Mouse (Mus musculus): ENCODE results near the gene Tmem201. TPM values are rescaled to one million over a fixed set of nuclear protein-coding genes. Genes with fewer than 3 reads are reported as not detected.

Tmem201 gene
- total RNA-seq (2021) = 10 to 100 TPM; 37.2 to 51.0 TPM
- long read RNA-seq, experiment 1, full-length matches to known transcripts = 86 of 110 reads
- long read RNA-seq, experiment 1, partial matches to known transcripts = 20 of 110 reads
- long read RNA-seq, experiment 1, other reads (novel, unspliced or antisense) = 4 of 110 reads
- long read RNA-seq, experiment 2, transcript Tmem201-202 (6 exons, 3,620 nt) = major isoform, 72 of 104 reads
- long read RNA-seq, experiment 2, partial matches to known transcripts = 7 of 104 reads
- long read RNA-seq, experiment 2, other reads (novel, unspliced or antisense) = 22 of 104 reads

DNA sequence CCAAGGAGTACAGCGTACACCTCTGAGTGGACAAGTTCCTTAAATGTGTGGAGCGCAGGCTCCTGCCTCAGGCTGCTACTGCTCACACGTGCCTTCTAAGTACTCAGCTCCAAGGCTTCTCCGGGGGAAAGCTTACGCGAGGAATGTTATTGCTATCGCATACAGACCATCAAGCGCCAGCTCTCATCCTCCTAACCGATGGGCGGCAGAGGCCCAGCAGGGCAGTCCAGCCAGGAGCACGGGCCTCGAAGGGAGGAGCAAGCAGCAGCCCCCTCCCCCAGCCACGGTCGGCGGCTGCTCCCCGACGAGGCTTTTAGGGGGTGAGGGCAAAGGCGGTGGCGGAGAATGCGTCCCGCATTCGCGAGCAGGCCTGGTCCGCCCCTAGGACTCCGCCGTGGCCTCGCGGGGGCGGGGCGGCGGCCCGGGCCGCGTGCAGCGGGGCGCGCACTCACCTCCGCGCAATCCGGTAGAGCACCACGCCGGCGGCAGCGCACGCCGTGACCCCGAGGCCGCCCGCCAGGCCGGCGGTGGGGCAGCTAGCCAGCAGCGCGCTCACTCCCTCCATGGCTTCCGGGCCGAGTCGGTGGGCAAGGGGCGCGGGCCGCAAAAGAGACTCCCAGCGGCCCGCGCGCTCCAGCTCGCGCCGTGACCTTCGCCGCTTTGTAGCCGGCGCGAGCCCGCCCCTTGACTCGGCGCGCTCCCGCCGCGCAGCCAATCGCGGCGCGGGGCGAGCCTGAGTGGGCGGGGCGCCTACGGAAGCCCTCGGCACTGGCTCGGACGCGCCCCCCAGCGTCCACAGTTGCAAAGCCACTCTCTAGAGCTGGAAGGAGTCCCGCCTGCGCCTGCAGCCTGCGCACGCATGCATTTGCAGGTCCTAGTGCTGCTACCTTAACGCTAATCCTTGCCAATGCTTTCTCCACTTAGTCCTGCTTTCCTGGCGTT, at the start of gene Tmem201:
Gene Tmem201, minus strand, starts transcription at position 662 of the 942 bp plus-strand sequence.
- DNase-seq = peak; percentile 97
- H3K4me3 ChIP-seq = peak within 1 kb of the TSS; percentile 89
- peak within 1 kb of the TSS; percentile 94 for H3K27ac ChIP-seq
- intact Hi-C loops (cut with DNase I) = loop anchor here (5.0 kb wide), 1 partner anchor 220 kb away; the partner anchor contains the start of gene Ctnnbip1
- TF ChIP-seq CTCF (IDR thresholded peaks at IDR 0.05) = peak; percentile 99

GRCm38 (mm10) chr4:149784901-149785300, 47.1 kb upstream of the Tmem201 start:
- Histone ChIP-seq H3K27ac (no peak overlapping the region), H3K4me3 (no peak overlapping the region)
- DNase-seq = no peak
- TF ChIP-seq CTCF (IDR thresholded peaks at IDR 0.05) = no peak
- intact Hi-C loops (cut with DNase I) = no loop called here

- no peak for DNase-seq
- intact Hi-C loops (cut with DNase I) = no loop called here
- Histone ChIP-seq H3K4me3 (no peak overlapping the region), H3K27ac (no peak overlapping the region)
- no peak for TF ChIP-seq CTCF (IDR thresholded peaks at IDR 0.05)
Measured at GRCm38 (mm10) chr4:149784371-149784770, 46.5 kb upstream of the Tmem201 start.

- DNase-seq = no peak
- no peak overlapping the region for H3K27ac ChIP-seq
- TF ChIP-seq CTCF (IDR thresholded peaks at IDR 0.05) = no peak
- H3K4me3 ChIP-seq = no peak overlapping the region
- intact Hi-C loops (cut with DNase I) = no loop called here
Measured at GRCm38 (mm10) chr4:149782975-149783374, 45.1 kb upstream of the Tmem201 start.

- H3K4me3 ChIP-seq = no peak overlapping the region
- no peak for DNase-seq
- peak overlapping the region; percentile 31; the same call in 1 of the 2 replicates for H3K27ac ChIP-seq
- no peak for TF ChIP-seq CTCF (IDR thresholded peaks at IDR 0.05)
- intact Hi-C loops (cut with DNase I) = no loop called here
Measured at GRCm38 (mm10) chr4:149780565-149781356, 42.9 kb upstream of the Tmem201 start.

GRCm38 (mm10) chr4:149779966-149780365, 42.1 kb upstream of the Tmem201 start:
- H3K4me3 ChIP-seq = no peak overlapping the region
- TF ChIP-seq CTCF (IDR thresholded peaks at IDR 0.05) = no peak
- intact Hi-C loops (cut with DNase I) = no loop called here
- peak overlapping the region; percentile 13; the same call in 1 of the 2 replicates for H3K27ac ChIP-seq
- DNase-seq = no peak

DNA sequence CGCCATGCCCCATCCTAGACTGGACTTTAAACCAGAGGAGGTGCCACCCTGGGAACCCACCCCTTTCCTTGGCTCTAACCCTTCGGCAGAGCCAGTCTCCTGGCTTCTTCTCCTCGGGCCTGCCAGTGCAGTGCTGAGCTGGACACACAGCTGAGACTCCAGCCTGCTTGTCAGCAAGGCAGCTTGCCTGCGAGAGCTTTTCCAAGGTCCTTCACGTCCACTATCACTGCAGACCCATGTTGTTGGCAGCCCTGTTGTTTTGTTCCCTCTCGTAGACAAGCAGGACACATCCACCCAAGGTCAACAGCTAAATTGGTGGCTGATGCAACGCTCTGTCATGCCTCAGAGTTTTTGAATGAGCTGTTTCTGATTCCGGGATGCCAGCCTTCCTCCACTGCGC, 39.3 kb upstream of the Tmem201 start:
- Histone ChIP-seq H3K4me3 (peak overlapping the region; percentile 10; the same call in 1 of the 2 replicates), H3K27ac (peak overlapping the region; percentile 99)
- intact Hi-C loops (cut with DNase I) = no loop called here
- TF ChIP-seq CTCF (IDR thresholded peaks at IDR 0.05) = no peak
- DNase-seq = peak; percentile 71

GRCm38 (mm10) chr4:149775760-149776362, 38.0 kb upstream of the Tmem201 start:
- intact Hi-C loops (cut with DNase I) = loop anchor here (2.0 kb wide), 1 partner anchor 15 kb away; no protein-coding TSS in a partner anchor
- DNase-seq = peak; percentile 17
- peak overlapping the region; percentile 99 for H3K27ac ChIP-seq

GRCm38 (mm10) chr4:149775330-149775729, 37.5 kb upstream of the Tmem201 start:
- Histone ChIP-seq H3K27ac (peak overlapping the region; percentile 99), H3K4me3 (no peak overlapping the region)
- TF ChIP-seq CTCF (IDR thresholded peaks at IDR 0.05) = no peak
- intact Hi-C loops (cut with DNase I) = loop anchor here (2.0 kb wide), 1 partner anchor 15 kb away; no protein-coding TSS in a partner anchor
- DNase-seq = peak; percentile 90

More at GRCm38 (mm10) chr4:149775760-149776362, 38.0 kb upstream of the Tmem201 start:
- no peak overlapping the region for H3K4me3 ChIP-seq
- TF ChIP-seq CTCF (IDR thresholded peaks at IDR 0.05) = no peak

DNA sequence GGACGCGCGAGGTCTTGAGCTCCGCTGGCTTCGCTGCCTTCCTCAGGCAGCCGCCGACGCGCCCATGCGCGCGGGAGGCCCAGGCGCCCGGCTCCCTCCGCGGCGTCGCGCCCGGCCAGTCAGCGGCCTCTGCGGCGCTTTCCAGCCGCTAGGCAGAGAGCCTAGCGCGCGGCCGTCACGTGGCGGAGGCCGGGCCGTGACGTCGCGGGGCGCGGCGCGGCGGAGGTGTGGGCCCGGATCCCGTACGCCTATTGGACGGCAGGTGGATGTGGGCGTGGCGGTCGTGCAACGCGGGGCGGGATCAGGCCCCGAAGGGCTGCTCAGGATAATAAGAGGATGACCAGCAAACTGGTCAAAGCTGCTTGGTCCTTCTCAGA, 36.2 kb upstream of the Tmem201 start, which contains the start of gene Slc25a33:
Gene Slc25a33, minus strand, starts transcription at position 184 of the 377 bp plus-strand sequence.
- intact Hi-C loops (cut with DNase I) = loop anchor here (2.0 kb wide), 1 partner anchor 17 kb away; no protein-coding TSS in a partner anchor

GRCm38 (mm10) chr4:149773408-149774093, 35.7 kb upstream of the Tmem201 start:
- intact Hi-C loops (cut with DNase I) = loop anchor here (2.0 kb wide), 1 partner anchor 17 kb away; no protein-coding TSS in a partner anchor
- Histone ChIP-seq H3K4me3 (peak overlapping the region; percentile 96), H3K27ac (peak overlapping the region; percentile 99)
- no peak for TF ChIP-seq CTCF (IDR thresholded peaks at IDR 0.05)
- DNase-seq = peak; percentile 74

More for the DNA sequence above, 36.2 kb upstream of the Tmem201 start, which contains the start of gene Slc25a33:
- DNase-seq = peak; percentile 99
- TF ChIP-seq CTCF (IDR thresholded peaks at IDR 0.05) = peak; percentile 9; the same call in 1 of the 2 replicates
- peak within 1 kb of the TSS; percentile 96 for H3K4me3 ChIP-seq
- H3K27ac ChIP-seq = peak within 1 kb of the TSS; percentile 99
